22 mouse cellular contexts compared by ENCODE assay signal in the genomic region with DNA sequence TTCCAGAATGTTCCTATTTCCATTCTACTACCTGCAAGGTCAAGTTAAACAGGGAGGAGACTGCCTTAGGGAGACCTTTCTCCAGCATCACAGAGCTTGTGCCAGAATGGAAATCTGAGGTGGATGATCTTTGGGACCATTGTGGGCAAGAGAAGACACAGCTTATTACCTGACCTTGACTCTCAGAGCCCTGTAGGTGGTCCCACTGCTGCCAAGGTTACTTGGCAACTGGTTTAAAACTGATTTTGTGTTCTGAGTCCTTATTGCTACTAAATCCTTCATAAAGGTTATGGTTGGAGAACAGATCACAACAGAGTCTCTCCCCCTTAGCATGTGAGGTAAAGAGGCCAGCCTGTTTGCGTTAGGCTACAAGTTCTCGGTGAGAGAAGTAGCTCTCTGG.
"Had no signal": no experiment of that assay in that cellular context is flagged by ENCODE, and none has a peak within 500 bp of the region (broad histone marks: within the 10 kb centered on the region; RNA-seq: fewer than 3 reads in every experiment).

No protein-coding gene starts in this region.

- H3K27ac ChIP-seq: kidney, embryonic 15.5 days; layer of hippocampus, adult 2 months; limb, embryonic 10.5 days; limb, embryonic 13.5 days; liver, embryonic 13.5 days; macrophage; midbrain, embryonic 12.5 days; midbrain, embryonic 15.5 days; neural tube, embryonic 12.5 days; neural tube, embryonic 15.5 days; stomach, postnatal 0 days had no signal

- DNase-seq: kidney, postnatal 25 days; layer of hippocampus, adult 9-11 months; liver; liver, embryonic 13.5 days; lung, adult 2 months; lung, postnatal 14 days; right cerebral cortex, adult 18-20 months; right cerebral cortex, postnatal 14 days; right cerebral cortex, postnatal 4 days; thymus, adult 2 months; thymus, postnatal 14 days; thymus, postnatal 4 days had no signal

- H3K4me3 ChIP-seq: kidney, embryonic 15.5 days; layer of hippocampus, adult 2 months; limb, embryonic 10.5 days; limb, embryonic 13.5 days; liver, embryonic 13.5 days; midbrain, embryonic 12.5 days; midbrain, embryonic 15.5 days; neural tube, embryonic 12.5 days; neural tube, embryonic 15.5 days had no signal

- H3K27me3 ChIP-seq: kidney, embryonic 15.5 days; limb, embryonic 13.5 days; liver, embryonic 13.5 days; midbrain, embryonic 12.5 days; midbrain, embryonic 15.5 days; neural tube, embryonic 12.5 days; neural tube, embryonic 15.5 days had no signal

- H3K4me1 ChIP-seq: kidney, embryonic 15.5 days; limb, embryonic 13.5 days; liver, embryonic 13.5 days; midbrain, embryonic 12.5 days; midbrain, embryonic 15.5 days; neural tube, embryonic 12.5 days had no signal

- ATAC-seq: midbrain, embryonic 15.5 days had no signal
